Mouse (Mus musculus): ENCODE measurements around the gene Rnf144a.

Gene Rnf144a

DNA sequence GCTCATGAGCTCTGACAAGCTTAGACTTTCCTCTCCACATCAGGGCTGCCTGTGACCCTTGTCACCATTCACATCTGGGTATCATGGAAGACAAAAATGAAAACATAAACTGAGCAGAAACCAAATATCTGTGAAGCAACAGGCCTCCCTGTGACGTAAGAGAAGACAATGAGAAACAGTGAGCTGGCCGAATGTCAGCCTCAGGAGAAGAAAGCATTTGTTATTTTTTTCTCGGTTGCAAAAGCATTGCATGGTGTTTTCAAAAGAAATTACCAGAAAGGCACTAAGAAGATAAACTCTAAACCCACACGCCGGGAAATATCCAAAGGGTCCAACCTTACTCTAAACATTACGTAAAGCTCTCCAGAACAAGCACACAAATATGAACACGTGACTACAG, 41.3 kb downstream of the Rnf144a start:
- no peak for DNase-seq (ENCODE audit: low read depth, low spot score)

DNA sequence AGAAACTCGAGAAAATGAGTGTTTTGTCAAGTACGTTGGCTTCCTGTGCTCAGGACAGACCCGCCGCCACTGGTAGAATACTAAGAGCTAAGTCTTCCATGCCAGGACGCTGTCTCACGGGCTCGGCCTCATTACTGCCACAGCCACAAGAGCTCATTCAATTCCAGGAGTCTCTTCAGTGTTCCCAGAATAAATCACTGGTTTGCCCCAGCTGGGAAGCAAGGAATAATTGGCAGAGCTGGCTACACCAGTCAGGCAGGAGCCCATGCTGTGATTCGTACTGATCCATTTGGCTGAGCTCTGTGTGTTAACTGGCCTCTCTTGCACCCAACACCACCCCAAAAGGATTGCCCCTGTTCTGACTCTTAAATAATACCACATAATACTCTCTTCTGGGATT, 45.0 kb downstream of the Rnf144a start:
- no peak for DNase-seq (ENCODE audit: low read depth, low spot score)

DNA sequence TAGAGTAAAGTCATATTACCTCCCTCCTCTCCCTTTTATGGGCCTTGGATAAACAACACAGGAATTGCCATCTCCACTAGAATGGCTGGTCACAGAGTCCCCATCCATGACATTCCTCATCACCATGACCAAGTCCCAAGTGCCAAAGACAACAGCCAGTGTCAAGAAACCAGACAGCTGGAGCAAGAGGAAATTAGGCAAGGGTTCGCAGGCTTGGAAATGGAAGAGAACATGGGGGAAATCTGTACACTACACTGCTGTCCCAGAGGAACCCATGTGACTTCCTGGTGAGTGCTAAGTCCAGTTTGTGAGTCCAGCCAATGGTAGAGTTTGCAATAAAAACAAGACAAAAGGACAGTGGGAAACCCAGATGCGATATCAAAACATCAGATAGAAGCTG, 47.7 kb downstream of the Rnf144a start:
- DNase-seq (ENCODE audit: low read depth, low spot score): no peak

DNA sequence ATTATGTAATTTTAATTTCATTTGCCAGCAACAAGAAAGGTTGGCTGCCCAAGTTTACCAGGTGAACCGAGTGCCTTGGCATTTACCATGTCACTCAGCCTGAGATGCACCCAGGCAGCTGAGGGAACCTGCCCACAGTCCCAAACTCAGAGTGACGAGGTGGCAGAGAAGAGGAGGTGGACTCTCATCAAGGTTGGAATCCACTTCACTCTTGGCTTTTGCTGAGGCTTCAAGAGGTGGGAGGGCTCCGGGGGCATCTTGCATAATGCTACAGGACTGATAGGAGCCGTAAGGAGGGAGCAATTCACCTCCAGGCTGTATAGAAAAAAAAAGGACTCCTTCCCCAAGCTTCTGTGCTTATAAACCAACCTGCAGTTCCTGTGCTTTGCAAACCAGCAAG, 48.7 kb downstream of the Rnf144a start:
- no peak for DNase-seq (ENCODE audit: low read depth, low spot score)

DNA sequence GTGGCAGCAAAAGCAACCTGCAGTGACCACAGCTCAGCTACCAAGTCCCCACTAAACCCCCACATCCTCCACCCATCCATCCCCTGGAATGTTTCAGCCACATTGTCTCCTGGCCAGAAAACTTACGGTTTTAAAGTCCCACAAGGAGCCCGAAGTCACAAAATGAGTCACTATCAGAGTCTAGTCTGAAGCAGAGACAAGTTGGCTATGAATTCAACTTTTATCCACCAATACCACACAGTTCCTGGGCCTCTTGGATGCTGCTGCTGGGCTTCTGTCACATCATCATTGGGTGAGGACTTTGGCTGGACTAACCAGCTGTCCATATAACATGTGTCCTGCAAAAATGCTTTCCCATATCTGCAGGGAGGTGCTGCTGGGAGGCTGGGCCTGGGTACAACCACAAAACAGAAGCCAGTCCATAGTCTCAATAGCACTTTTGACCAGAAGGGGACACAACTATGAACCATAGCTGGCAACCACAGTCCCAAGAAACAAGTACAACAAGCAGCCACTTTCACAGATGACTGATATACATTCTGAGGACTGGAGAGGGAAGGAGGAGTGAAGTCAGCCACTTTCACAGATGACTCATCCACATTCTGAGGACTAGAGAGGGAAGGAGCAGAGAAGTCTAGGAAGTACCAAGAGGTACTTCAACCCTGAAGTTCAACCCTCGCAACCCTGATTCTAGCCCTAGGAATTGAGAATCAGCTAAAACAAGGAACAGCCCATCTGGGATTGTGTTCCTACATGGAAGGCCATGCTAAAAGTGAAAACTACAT, 49.3 kb downstream of the Rnf144a start:
- DNase-seq (ENCODE audit: low read depth, low spot score): no peak

DNA sequence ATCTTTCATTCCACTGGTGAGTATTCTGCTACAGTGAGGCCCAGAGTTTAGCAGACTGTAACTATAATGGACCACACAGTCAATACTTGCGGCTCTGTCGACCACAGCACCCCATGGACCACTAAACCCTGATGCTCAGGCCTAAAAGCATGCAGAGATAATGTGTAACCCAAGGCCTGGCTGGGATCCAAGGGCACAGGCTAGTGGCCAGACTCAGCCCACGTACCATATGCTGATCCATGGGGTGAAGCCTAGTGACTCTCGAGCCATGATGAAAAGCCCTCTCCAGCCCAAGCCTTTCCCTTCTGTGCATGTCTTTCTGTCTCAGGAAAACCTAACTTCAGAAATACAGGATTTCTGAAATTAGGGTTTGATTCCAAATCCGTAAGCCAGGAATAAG, 50.2 kb downstream of the Rnf144a start:
- DNase-seq (ENCODE audit: low read depth, low spot score): no peak

DNA sequence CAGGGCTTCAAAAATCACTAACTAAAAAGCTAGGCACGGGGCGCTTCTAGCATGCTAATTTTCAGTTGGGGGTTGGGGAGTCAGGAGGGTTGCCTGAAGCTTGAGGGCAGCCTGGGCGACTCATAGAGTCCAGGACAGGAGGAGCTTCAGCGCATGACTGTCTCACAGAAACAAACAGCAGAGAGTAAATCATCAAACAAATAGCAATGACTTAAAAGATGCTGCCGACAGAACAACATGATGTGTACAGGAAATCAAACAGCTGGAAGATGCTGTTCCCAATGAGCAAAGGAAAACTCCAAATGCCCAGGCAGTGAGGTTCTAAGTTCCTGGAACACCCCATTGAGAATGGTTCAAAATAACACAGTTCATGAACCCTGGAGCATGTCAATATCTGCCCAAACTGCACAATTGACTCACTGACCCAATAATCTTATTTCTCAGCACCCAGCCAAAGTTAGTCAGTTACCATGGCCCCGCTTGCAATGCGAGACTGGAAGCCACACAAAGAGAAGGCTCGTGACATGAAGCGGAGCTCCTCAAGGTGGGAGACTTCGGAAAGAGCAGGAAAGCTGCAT, 54.0 kb downstream of the Rnf144a start:
- no peak for DNase-seq (ENCODE audit: low read depth, low spot score)

DNA sequence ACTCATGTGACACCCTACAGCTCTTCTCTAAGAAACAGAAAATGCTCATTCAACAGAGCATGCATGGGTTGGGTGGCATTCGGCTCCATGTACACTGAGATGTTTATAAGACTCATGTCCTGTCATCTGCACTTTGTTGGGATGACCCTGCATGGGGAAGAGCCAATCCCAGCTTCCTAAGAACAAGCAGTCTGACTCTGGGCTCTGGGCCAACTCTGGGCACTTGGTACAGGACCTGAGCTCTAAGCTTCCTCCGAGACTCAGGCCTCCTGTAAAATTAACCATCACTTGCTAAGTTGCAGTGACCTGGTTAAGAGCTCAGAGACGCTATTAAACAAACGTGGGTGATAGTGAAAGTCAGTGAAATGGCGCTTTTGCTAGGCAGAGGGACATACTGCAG, 55.2 kb downstream of the Rnf144a start:
- no peak for DNase-seq (ENCODE audit: low read depth, low spot score)

DNA sequence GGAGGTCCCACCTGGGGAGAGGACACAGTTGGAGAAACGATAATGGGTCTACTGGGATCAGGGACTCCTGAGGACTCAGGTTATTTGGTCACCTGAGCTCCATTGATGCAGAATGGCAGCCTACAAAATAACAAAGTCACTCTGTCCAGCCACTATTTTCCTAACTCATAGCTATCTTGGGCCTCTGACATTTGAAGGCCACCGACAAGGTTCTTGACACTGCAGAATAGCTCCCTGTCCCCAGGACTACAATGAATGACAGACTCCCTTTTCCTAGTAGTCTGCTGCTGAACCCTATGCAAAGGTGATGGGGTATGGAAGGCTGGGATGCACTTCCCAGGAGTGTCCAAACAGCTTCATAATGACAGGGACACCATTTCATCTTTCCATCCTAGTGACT, 55.8 kb downstream of the Rnf144a start:
- no peak for DNase-seq (ENCODE audit: low read depth, low spot score)

DNA sequence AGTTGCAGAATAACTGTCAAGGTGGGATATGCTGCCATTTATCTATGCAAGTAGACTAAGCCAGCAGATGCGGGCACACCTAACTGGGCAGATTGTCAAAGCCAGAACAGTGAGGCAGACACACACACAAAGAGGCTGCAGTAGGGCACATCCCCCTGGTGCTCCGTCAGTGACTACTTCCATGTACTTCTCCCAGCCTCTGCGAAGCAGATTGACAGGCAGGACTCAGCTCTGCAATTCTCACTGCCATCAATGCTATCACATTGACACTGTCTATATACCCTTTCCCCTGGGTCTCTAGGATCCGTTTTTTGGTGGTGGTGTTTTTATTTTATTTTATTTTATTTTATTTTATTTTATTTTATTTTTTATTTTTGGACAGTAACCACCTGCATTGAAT, 57.8 kb downstream of the Rnf144a start:
- no peak for DNase-seq (ENCODE audit: low read depth, low spot score)

DNA sequence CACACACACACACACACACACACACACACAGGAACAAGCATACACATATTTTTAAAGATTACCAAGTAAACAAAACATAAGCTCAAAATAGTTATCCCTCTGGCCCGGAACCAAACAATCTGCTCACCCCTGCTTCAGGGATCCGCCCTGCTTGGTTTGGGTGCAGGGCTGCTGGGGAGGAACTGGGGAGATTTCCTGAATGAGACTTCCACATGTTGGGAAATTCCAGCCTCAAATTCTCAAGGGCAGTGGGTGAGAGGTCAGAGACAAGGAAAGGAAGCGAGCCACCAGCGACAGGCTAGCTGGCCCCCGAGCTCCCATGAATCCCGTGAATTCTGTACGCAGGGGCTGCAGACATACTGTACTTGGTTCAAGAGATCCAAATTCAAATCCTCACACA, 58.9 kb downstream of the Rnf144a start:
- no peak for DNase-seq (ENCODE audit: low read depth, low spot score)

DNA sequence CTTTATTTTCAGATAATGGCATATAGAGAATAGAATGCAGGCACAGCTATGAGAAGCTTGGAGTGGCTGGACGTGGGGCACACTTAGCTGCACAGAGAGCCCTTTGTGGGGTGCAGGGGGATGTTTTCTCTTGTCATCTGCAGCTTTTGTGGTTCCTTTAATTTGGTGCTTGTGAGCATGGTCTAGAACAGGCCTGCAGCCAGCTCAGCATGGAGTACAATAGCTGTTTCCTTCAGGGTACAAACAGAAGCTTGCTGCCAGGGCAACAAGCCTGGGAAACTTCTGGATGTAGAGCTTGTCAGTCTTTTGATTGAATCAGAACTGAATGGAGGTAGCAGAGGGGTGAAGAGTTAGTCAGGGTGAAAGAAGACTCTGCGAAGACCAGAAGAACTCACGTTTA, 63.7 kb downstream of the Rnf144a start:
- DNase-seq (ENCODE audit: low read depth, low spot score): no peak

DNA sequence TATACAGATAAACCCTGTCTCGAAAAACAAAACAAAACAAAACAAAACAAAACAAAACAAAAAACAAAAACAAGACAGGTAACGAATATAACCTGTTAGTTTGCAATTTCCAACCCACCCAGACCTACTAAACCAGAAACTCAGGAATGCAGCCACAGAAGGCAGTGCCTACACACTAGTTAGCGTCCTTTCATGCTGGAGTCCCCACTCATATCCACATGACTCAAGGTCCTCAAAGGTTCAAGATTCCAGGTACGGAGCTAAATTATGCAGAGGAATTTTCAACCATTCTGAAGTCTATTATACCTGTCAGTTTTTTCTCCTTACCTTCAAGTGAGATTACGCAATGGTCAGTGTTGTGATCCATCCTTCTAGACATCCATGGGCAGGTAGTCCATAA, 70.6 kb downstream of the Rnf144a start:
- no peak for DNase-seq (ENCODE audit: low read depth, low spot score)

DNA sequence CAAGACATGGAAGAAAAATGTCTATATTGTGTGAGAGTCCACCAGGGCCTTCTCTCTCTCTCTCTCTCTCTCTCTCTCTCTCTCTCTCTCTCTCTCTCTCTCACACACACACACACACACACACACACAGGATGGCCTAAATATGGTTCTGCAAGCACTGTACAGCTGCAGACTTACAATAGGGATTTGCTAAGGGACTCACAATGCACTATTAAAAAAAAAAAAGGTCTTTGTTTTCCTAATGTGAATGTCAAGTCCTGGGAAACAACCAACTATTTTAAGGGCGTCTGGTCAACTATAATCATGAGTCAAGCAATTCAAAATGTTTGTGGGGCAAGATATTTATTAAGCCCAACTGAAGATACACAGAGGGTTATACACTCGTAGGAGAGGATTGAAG, 71.9 kb downstream of the Rnf144a start:
- DNase-seq (ENCODE audit: low read depth, low spot score): no peak

DNA sequence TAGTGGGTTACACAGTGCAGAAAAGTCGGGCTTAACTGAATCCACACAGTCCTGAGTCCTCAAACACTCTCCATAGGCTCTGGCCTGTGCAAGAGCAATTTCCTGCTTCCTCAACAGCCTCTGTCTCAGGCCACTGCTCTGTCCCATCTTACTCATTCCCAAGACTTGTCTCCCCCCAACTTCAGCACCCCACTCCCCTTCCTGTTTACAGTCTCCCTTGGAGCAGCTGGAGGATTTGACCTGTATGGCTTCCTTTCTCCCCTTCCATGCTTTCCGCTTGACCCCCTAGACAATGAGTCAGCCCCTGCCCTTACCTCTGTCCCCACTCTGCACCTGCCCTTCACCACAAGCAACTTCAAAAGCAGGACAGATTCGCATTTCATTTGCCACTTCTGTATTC, 72.4 kb downstream of the Rnf144a start:
- no peak for DNase-seq (ENCODE audit: low read depth, low spot score)

DNA sequence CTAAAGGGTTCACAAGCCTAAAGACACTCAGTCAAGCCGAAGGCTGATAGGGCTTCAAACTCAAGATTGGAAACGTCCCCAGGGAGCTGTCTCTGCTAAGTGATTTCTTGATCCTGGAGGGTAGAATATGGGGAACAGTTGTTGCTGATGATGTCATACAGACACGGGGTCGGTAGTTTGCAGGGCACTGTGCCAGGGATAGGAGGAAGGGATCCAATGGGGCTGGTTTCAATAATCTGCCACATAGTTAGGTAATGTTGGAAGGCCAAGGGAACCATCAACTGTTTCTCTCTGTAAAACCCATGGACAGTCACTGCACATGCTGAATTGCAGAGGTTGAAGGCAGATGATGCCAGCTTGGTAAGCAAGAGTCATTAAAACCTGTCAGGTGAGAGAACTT, 73.0 kb downstream of the Rnf144a start:
- no peak for DNase-seq (ENCODE audit: low read depth, low spot score)

DNA sequence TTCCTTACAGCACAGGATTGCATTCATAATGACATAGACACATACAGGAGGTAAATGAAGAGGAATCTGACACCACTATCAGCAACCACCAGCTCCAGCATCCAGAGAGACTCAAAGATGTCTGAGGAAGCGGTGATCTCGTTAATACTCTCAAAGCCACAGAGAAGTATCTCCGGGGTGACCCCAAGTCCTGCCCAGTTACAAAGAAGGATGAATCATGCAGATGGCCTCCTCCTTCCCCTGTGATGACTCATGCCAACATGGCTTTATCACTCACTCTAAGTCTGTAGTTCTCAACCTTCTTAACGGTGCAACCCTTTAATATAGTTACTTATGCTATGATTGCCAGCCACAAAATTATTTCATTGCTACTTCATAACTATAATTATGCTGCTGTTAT, 74.4 kb downstream of the Rnf144a start:
- DNase-seq (ENCODE audit: low read depth, low spot score): no peak

DNA sequence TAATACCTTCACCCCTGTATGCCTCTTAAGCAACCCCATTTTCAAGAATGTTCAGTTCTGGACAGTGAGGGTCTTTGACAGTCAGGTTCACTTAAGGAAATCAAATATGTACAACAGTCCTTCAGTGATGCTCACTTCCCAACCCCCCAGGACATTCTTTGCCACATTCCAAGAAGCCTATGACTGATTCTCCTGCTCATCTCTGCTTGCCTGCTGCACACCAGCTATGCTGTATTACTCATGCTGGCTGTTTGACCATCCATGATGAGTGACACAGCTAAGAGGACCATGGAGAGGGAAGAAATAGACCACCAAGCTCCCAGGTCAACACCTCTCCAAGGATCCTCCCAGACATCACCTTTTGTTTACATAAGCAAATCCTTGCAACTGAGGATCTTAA, 75.2 kb downstream of the Rnf144a start:
- no peak for DNase-seq (ENCODE audit: low read depth, low spot score)

DNA sequence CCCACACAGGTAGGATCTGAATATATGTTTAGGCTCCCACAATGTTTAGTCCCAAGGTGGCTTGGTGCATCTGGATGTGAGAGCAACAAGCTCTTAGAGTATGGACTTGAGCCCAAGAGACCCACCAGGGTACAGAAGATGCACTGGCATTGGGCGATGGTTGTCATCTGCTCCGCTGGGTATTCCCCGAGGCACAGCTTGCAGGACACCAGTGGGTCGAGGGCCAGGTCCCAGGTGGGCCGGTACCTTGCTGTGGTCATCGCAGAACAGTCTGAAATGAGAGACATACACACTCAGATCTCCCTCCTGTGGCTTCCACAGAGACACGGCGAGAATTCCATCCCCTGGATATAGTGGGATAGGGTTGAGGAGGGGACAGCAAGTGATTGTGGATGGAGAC, 75.9 kb downstream of the Rnf144a start:
- no peak for DNase-seq (ENCODE audit: low read depth, low spot score)

DNA sequence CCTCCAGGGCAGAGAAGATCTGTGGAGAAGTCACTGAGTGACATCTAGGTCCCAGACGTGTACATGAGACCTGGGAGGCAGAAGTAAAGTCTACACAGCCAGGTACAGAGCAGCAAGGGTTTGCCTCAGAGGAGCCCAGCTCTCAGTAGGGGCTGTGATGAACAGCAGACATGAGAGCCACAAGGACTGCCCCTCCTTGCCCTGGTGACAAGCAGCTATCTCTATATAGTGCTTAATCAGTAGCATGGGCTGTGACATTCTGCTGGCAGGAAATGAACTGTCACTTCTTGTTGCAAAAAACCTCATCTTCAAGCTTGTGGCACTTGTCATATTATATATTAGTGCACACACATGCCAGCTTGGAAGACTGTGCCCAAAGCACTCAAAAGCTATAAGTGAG, 81.4 kb downstream of the Rnf144a start:
- no peak for DNase-seq (ENCODE audit: low read depth, low spot score)

DNA sequence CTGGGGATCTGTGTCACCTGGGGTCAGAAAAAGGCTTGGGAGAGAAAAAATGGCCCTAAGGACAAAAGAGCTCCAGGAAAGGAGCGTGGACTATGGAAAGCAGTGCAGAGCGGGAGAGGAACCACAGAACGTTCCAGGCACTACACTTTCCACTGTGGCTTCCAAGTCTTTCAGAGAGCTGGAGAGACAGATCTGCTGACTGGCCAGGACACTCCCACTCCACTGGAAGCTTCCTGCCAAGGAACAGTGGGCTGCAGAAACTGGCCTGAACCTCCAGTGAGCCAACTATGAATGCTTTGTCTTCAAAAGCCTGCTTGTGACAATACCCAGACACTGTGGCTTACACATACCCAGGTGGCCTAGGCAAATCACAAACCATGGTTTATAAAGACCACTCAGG, 84.0 kb downstream of the Rnf144a start:
- no peak for DNase-seq (ENCODE audit: low read depth, low spot score)

DNA sequence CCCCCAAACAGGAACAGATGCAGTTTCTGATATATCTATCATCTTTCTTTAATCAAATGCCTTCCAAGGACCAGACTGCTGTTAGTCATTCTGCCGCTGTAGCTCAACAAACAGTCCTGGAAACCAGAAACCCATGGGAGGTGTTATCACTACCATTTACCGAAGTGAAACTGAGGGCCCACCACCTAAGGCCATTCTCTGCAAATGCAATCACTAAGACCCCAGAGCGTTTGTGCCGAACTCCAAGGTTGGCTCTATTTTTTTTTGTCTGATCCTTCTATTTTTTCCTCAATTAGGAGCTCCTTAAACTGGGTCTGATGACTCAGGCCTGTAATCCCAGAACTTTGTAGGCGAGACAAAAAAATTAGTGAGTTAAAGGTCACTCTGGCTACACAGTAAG, 85.3 kb downstream of the Rnf144a start:
- no peak for DNase-seq (ENCODE audit: low read depth, low spot score)

DNA sequence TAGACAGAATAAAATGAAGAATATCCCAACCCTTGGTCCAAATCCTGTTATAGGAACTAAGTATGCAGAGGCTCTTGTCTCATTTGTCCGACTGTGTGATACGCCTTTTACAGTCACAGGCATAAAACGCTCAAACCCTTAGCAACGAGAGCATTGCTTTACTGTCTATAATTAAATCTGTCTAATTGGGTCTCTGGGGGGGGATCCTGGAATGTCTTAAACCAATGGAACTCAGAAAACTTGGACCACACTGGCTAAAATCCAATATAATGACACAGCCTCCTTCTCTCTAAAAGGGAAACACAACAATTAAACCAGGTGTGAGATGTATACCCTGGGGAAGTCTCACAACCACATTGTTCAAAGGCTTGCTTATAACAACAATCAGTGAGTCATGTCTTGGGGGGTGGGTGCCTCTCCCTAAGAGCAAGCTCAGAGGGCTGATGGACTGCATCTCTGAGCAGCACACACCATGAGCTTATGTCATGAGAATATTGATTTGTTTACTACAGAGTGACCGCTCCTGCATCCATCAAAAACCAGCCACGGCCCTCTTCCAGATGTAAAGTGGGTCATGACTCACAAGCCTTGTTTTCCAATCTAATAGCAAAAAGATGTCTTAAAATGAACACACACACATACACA, 85.9 kb downstream of the Rnf144a start:
- no peak for DNase-seq (ENCODE audit: low read depth, low spot score)

Data from CD4-positive helper T cell, adult 2 months (primary cell).